Mouse (Mus musculus) liver, embryonic 13.5 days (tissue): ENCODE measurements around the gene S100pbp. TPM values are rescaled to one million over a fixed set of nuclear protein-coding genes. Genes with fewer than 3 reads are reported as not detected.
A peak's percentile ranks its signal among the peaks of the same experiment; 100 is the strongest.

Experiments used
- ATAC-seq: fragments of 200-750 bp; cut with Nextera tagmentation; 2 replicates; pipeline ENCODE4 v1.8.0; 2017; ENCODE audit warnings: low read depth, mild to moderate bottlenecking, moderate number of reproducible peaks, moderate library complexity
- DNase-seq: peaks from one replicate; pipeline ENCODE4 v3.0.0; 2022
- H3K27ac ChIP-seq: fragments of 300-500 bp; sonication (generic); 2 replicates; pipeline ENCODE4 v1.5.1; 2015; ENCODE audit warnings: moderate library complexity, mild to moderate bottlenecking, inconsistent platforms
- H3K27me3 ChIP-seq: fragments of 300-500 bp; sonication (generic); 2 replicates; pipeline ENCODE4 v1.6.1; 2015; ENCODE audit warnings: mild to moderate bottlenecking, inconsistent platforms
- H3K36me3 ChIP-seq: fragments of 300-500 bp; sonication (generic); 2 replicates; pipeline ENCODE4 v1.6.1; 2015; ENCODE audit warnings: mild to moderate bottlenecking, inconsistent platforms
- H3K4me1 ChIP-seq: fragments of 300-500 bp; sonication (generic); replicated peaks from 2 replicates; pipeline ENCODE4 v1.6.1; 2015; ENCODE audit warnings: inconsistent platforms
- H3K4me2 ChIP-seq: fragments of 300-500 bp; sonication (generic); 2 replicates; pipeline ENCODE4 v1.6.1; 2015; ENCODE audit warnings: inconsistent platforms, mild to moderate bottlenecking, moderate library complexity
- H3K4me3 ChIP-seq: fragments of 300-500 bp; sonication (generic); replicated peaks from 2 replicates; pipeline ENCODE4 v1.5.1; 2015; ENCODE audit warnings: mild to moderate bottlenecking, inconsistent platforms
- H3K9ac ChIP-seq: fragments of 300-500 bp; sonication (generic); 2 replicates; pipeline ENCODE4 v1.6.1; 2015; ENCODE audit warnings: mild to moderate bottlenecking, inconsistent platforms
- H3K9me3 ChIP-seq: fragments of 300-500 bp; sonication (generic); replicated peaks from 2 replicates; pipeline ENCODE4 v1.6.1; 2016; ENCODE audit warnings: inconsistent platforms
- WGBS: fragments of 180-500 bp; shearing (Covaris S2); methylation state at CpG from one replicate; pipeline ENCODE4 v1.1.7; 2015; ENCODE audit not compliant: insufficient replicate concordance; 5-methylcytosine and 5-hydroxymethylcytosine counted together
- polyA plus RNA-seq: library from polyadenylated mRNA; unstranded; fragments of >200 nt; fragmentation: Nextera tagmentation; extraction: Ambion mirVana; gene quantifications from 2 replicates; pipeline ENCODE4 v1.2.1, GENCODE M21; 2015

Gene S100pbp
- polyA plus RNA-seq, 1 experiment from 2014 or later: 5.8 TPM

DNA sequence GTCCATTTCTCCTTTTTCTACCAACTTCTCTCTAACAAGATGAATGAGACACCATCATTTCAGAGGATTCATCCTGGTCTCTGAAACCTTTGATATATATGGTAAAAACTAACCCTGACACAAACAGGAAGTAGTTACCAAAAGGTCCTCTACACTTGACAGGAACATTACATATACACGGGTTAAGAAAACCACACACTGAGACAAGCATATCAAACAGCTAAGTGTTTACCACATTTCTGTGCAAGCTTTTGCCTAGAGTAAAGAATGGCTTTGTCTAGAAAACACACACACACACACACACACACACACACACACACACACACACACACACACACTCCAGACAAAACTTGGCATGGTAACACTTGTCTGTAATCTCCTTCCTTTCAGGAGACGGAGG is 43.1 kb downstream of the S100pbp start:
- H3K27ac ChIP-seq: no peak overlapping the region
- H3K9me3 ChIP-seq: no peaks in the 10 kb centered on the region
- DNase-seq (no peak), ATAC-seq (no peak)
- 25% methylated on average over 2 of the region's 2 CpGs for WGBS
- peaks cover 32% of the 10 kb centered on the region for H3K4me1 ChIP-seq
- no peak overlapping the region for H3K9ac ChIP-seq
- H3K36me3 ChIP-seq: peaks cover 22% of the 10 kb centered on the region
- H3K4me3 ChIP-seq: no peak overlapping the region
- H3K27me3 ChIP-seq: no peaks in the 10 kb centered on the region
- H3K4me2 ChIP-seq: no peak overlapping the region

DNA sequence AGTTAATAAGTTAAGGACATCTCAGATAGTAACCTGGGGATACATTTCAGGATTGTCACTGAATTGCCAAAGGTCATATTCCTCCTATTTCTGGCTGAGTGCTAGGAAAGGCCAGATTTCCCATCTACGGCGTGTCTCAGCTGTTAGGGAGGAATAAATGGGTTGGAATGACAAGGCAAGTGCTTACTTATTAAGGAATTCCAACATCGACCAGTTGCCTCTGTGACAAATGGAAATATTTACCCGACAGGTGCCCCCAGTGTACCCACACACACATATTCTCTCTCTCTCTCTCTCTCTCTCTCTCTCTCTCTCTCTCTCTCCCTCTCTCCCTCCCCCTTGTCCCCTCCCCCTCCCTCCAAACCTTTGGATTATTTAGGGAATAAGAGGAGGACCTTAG is 43.6 kb downstream of the S100pbp start:
- H3K9ac ChIP-seq: no peak overlapping the region
- no peak overlapping the region for H3K27ac ChIP-seq
- H3K4me2 ChIP-seq: no peak overlapping the region
- 73% methylated on average over 4 of the region's 4 CpGs for WGBS
- no peaks in the 10 kb centered on the region for H3K27me3 ChIP-seq
- no peaks in the 10 kb centered on the region for H3K9me3 ChIP-seq
- peaks cover 18% of the 10 kb centered on the region for H3K36me3 ChIP-seq
- no peak overlapping the region for H3K4me3 ChIP-seq
- peaks cover 37% of the 10 kb centered on the region for H3K4me1 ChIP-seq
- DNase-seq (no peak), ATAC-seq (no peak)

DNA sequence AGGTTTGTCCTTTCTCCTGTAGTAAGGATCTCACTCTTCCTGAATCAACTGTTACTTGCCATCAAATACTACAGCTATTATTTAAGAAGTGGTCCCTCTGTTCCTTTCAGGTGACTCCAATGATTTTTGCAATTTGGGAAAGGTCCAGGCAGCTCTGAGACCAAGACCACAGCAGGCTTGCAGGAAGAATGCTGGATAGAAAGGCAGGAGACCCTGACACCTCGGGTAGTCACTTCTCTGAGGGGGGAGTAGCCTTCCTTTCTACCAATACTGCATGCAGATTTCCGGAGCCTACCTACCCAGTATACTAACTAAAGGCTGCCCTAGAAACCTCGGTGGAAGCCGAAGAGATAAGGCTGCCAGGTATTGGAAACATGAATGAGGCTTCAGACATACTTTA is 44.1 kb downstream of the S100pbp start:
- H3K27ac ChIP-seq: no peak overlapping the region
- DNase-seq: no peak
- ATAC-seq: no peak
- peaks cover 42% of the 10 kb centered on the region for H3K4me1 ChIP-seq
- no peak overlapping the region for H3K4me3 ChIP-seq
- 42% methylated on average over 4 of the region's 4 CpGs for WGBS
- H3K4me2 ChIP-seq: no peak overlapping the region
- no peaks in the 10 kb centered on the region for H3K9me3 ChIP-seq
- H3K9ac ChIP-seq: no peak overlapping the region
- no peaks in the 10 kb centered on the region for H3K27me3 ChIP-seq
- H3K36me3 ChIP-seq: peaks cover 15% of the 10 kb centered on the region

DNA sequence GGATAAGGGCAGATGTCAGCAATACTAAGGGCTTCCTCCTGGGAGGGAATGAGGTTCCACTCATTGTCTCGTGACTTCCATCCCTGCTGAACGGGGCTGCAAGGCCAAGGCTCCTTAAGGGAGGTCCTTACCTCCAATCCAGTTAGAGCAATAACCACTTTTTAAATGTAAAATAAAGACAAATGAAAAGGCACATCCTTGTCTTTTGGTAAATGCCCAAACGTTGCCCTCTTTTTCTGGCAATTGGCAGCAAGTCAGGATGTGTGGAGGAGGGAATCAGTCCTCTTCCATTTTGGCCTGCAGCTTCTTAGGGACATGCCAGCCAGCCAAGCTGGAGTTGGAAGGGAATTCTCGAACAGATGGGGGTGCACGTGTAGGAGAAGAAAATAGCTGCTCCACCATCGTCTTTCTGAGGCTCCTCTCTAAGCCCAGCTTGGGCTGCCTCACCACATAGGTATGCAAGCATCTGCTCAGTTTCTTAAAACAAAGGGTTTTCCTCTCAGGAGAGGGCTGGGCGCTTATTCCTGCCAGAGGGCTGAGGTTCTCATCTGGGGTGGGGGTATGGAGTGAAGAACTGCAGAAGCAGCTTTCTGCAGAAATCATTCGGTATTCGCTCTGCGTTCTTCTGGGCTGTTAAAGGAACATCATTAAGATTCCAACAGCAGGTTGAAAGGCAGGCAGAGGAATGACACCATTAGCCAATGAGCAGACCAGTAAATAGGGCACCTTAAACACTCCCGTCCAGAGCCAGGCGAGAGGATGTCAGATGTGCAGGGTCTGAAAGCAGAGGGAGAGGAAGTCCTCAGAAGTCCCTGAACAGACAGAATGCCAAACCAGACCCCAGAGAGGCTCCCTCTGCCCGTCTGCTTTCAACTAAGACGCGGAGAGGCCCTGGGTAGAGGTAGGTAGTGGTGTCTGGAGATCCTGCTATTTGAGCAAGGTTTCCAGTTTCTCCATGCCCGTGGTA is 44.8 kb downstream of the S100pbp start:
- no peak overlapping the region for H3K9ac ChIP-seq
- WGBS: 69% methylated on average over 16 of the region's 16 CpGs

DNA sequence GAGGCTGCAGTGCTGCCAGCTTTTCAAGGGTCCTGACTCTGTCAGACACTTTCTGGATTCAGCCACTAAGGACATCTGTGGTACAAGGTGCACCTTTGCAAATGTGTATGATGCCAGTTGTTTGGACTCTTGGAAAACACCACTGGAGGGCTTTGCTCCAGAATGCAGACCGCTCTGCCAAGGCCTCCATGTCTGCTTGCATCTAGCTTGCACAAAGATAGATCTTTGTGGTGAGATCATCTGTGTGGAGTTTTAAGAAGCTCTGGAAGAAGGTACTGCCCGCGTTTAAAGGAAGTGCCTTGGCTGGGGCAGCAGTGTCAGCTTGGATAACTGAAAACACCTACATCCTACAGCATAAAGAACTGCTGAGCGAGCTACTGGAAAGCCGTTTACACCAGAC is 46.0 kb downstream of the S100pbp start:
- no peak overlapping the region for H3K27ac ChIP-seq
- H3K9me3 ChIP-seq: no peaks in the 10 kb centered on the region
- peaks cover 7% of the 10 kb centered on the region for H3K27me3 ChIP-seq
- DNase-seq: no peak
- no peak overlapping the region for H3K9ac ChIP-seq
- H3K4me2 ChIP-seq: no peak overlapping the region
- no peak for ATAC-seq
- H3K4me1 ChIP-seq: peaks cover 60% of the 10 kb centered on the region
- no peak overlapping the region for H3K4me3 ChIP-seq
- 56% methylated on average over 5 of the region's 5 CpGs for WGBS
- 0 out of 2 replicates have a peak, but pooled peaks cover 3% of the 10 kb centered on the region for H3K36me3 ChIP-seq

More for the DNA sequence above, 44.8 kb downstream of the S100pbp start:
- Histone ChIP-seq H3K27me3 (no peaks in the 10 kb centered on the region), H3K4me1 (peaks cover 49% of the 10 kb centered on the region), H3K27ac (no peak overlapping the region; the same call in none of the 2 replicates), H3K9me3 (no peaks in the 10 kb centered on the region), H3K4me2 (no peak overlapping the region), H3K4me3 (no peak overlapping the region), H3K36me3 (peaks cover 11% of the 10 kb centered on the region)
- DNase-seq (no peak), ATAC-seq (no peak)

DNA sequence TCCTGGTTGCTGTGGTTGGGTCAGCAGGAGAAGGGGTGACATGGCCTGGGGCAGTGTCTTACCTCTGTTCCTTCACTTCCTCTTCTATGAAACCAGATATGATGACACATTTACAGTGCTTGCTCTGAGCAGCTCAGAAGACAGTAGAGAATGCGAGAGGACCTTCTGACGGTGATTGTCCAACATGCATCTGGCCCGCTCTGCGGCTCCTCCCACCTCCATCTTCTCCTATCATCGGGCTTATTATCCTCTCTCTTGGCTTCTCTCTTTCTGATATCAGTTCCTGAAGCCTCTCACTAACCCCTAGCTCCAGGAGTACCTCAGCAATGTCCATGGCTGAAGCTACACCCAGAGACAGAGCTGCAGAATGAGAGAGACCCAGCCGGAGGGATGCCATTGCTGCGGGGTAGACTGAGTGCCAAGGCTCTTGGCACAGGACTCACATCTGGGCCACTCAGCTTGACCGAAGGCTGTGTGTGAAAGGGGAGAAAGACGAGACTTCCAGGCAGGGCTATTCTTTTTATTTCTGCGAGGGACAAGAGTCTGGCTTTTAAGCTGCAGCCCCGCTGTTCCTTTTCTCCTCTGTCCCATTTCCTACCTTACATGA is 47.0 kb downstream of the S100pbp start:
- ATAC-seq: no peak
- H3K4me2 ChIP-seq: no peak overlapping the region
- H3K9ac ChIP-seq: no peak overlapping the region
- H3K4me3 ChIP-seq: no peak overlapping the region
- H3K36me3 ChIP-seq: 0 out of 2 replicates have a peak, but pooled peaks cover 3% of the 10 kb centered on the region
- H3K9me3 ChIP-seq: no peaks in the 10 kb centered on the region
- 75% methylated on average over 11 of the region's 11 CpGs for WGBS
- H3K27ac ChIP-seq: peak overlapping the region; percentile 86; the same call in 1 of the 2 replicates
- peaks cover 17% of the 10 kb centered on the region for H3K27me3 ChIP-seq
- DNase-seq: no peak
- H3K4me1 ChIP-seq: peaks cover 67% of the 10 kb centered on the region

DNA sequence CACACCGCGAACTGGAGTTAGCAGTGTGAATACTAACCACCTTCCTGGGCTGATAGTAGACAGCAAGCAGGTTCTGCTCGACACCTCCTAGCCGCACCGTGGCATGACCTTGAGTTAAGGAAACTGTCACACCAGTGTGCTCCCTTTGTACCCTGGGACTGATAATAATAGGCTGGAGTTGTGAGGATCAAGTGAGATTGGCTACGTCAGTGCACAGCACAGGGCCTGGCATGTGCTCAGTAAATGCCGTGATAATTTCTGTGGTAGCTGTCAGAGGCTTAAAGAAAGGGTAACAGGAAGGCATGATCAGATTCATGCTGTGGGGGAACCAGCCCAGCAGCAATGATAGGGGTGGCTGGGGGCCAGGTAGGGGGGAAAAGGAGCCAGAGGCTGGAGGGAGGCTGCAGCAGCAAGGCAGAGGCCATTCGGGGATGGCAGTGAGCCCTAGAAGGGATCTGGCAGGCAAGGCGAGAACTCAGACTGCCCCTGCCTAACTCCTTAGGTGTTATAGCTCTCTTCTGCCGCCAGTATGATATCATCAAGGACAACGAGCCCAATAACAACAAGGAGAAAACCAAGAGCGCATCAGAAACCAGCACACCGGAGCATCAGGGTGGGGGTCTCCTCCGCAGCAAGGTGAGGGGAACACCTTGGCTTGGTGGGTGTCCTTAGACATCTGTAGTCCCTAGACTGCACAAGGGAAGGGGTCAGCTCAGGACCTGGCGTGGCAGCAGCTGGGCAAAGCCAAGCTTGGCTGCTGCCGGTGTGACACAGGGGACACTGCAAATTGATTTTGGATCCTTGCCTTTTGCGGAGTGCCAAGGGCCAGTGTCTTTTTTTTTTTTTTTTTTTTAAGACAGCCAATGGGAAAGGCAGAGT is 47.7 kb downstream of the S100pbp start:
- Histone ChIP-seq H3K9me3 (no peaks in the 10 kb centered on the region), H3K4me2 (peak overlapping the region; percentile 60), H3K4me3 (no peak overlapping the region), H3K27ac (peak overlapping the region; percentile 86), H3K4me1 (peaks cover 73% of the 10 kb centered on the region), H3K27me3 (peaks cover 24% of the 10 kb centered on the region), H3K36me3 (0 out of 2 replicates have a peak, but pooled peaks cover 3% of the 10 kb centered on the region), H3K9ac (peak overlapping the region; percentile 36; the same call in 1 of the 2 replicates)
- DNase-seq (no peak), ATAC-seq (peak; percentile 38)
- 52% methylated on average over 17 of the region's 17 CpGs for WGBS

DNA sequence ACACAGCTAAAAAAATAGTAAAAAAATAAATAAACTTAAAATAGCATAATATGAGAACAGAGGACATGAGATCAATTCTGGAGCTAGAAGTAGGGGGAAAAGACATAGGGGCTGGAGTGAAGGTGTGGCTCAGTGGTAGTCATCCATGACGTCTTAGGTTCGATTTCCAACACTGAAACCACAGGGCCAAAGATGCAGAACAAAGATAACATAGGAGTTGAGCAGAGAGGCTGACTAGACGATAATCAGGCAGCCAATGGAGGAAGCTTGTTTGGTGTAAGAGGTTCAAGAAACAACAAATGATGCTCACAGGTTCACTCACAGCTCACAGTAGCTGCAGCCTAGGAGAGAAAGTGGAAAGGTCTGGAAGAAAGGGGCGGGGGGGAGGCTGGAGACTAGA is 48.7 kb downstream of the S100pbp start:
- H3K4me1 ChIP-seq: peaks cover 75% of the 10 kb centered on the region
- H3K9me3 ChIP-seq: no peaks in the 10 kb centered on the region
- H3K9ac ChIP-seq: 0 out of 2 replicates have a peak overlapping the region, but pooled peaks have one; percentile 36
- peak overlapping the region; percentile 86 for H3K27ac ChIP-seq
- no peak overlapping the region for H3K4me3 ChIP-seq
- 0 out of 2 replicates have a peak, but pooled peaks cover 3% of the 10 kb centered on the region for H3K36me3 ChIP-seq
- H3K27me3 ChIP-seq: peaks cover 34% of the 10 kb centered on the region
- ATAC-seq (peak; percentile 38), DNase-seq (no peak)
- H3K4me2 ChIP-seq: peak overlapping the region; percentile 60
- 30% methylated on average over 4 of the region's 4 CpGs for WGBS

DNA sequence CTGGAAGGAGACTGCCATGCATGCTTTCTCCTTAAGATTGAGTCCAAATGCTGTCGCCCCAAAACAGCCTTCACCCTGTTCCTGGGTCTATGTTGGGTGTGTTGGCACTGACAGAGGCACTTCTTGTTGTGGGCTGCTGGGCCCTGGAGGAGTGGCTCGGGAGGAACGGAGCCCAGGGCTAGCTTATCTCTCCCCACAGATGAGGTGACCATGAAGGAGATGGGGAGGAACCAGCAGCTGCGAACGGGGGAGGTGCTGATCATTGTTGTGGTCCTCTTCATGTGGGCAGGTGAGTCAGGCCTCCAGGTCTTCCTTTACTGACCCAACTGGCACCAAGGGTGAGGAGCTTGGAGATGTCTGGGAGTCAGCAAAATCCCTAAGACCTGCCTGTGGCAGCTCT is 49.9 kb downstream of the S100pbp start:
- DNase-seq: peak; percentile 76
- 19% methylated on average over 5 of the region's 5 CpGs for WGBS
- Histone ChIP-seq H3K9me3 (no peaks in the 10 kb centered on the region), H3K9ac (peak overlapping the region; percentile 66), H3K27ac (peak overlapping the region; percentile 86), H3K4me3 (peak overlapping the region; percentile 22), H3K27me3 (peaks cover 46% of the 10 kb centered on the region), H3K4me1 (peaks cover 79% of the 10 kb centered on the region), H3K36me3 (0 out of 2 replicates have a peak, but pooled peaks cover 2% of the 10 kb centered on the region), H3K4me2 (peak overlapping the region; percentile 60)
- peak; percentile 94 for ATAC-seq

DNA sequence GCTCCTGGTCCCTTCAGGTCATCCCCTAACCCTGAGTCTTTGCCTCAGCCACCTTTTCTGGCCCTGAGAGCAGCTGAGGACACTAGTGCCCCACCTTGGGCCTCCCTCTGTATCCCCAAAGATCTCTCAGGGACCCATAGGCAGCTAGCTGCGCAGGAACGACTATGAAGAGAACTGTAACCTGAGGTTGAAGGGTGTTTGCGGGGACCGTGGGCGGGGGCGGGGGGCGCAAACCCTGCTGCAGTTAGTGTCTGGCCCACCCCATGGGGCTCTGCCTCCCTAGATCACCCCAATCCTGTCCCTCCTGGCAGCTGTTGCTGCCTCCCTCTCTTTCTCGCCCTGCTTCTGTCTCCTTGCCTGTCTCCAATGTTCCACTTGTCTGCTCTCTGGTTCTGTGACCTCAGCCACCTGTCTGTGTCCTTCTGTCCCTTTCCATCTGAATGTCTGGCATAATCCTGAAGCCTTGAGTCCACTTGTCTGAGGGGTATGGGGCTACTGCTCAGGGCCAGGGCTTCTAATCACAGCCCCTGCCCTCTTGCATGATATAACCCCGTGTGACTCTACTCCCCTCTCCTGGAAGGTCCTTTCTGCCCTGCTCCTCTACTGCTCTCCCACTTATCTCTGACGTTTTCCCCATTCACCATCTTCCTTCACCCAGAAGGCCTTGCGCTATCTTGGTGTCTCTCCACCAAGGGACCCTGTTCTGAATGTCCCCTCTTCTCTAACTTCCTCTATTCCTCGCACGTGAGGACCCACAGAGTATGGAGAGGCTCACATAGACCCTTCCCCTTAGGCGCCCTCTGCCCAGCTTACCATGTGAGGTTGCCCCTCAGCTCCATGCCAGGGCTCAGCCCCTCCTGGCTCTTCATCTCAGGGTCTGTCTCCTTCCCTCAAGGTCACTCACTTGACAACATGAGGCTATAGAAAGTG is 51.9 kb downstream of the S100pbp start:
- DNase-seq: no peak
- ATAC-seq: no peak
- no peak overlapping the region for H3K27ac ChIP-seq
- H3K4me1 ChIP-seq: peaks cover 71% of the 10 kb centered on the region
- peak overlapping the region; percentile 74 for H3K4me2 ChIP-seq
- no peaks in the 10 kb centered on the region for H3K36me3 ChIP-seq
- H3K9ac ChIP-seq: peak overlapping the region; percentile 34; the same call in 1 of the 2 replicates
- peak overlapping the region; percentile 57 for H3K4me3 ChIP-seq
- H3K27me3 ChIP-seq: peaks cover 62% of the 10 kb centered on the region
- WGBS: 37% methylated on average over 14 of the region's 14 CpGs
- H3K9me3 ChIP-seq: no peaks in the 10 kb centered on the region
